Mouse (Mus musculus) adrenal gland, adult 8-10 months (tissue): Measurements from ENCODE around the gene Cdk18. TPM values are rescaled to one million over a fixed set of nuclear protein-coding genes. Genes with fewer than 3 reads are reported as not detected.

ENCODE experiments used
- DNase-seq: peaks from one replicate; pipeline ENCODE4 v3.0.0; 2022
- total RNA-seq, 4 experiments: library from RNA; stranded (reverse); gene quantifications; 2 replicates each; pipeline ENCODE4 v1.2.4; 2022

Cdk18 gene
- total RNA-seq, 4 experiments from 2014 or later = 18.0 to 43.3 (median 25.4) TPM

GRCm38 (mm10) chr1:132111411-132111810 is 28.1 kb downstream of the Cdk18 start:
- no peak for DNase-seq

GRCm38 (mm10) chr1:132109368-132109767 is 30.1 kb downstream of the Cdk18 start:
- no peak for DNase-seq

GRCm38 (mm10) chr1:132104353-132104752 is 35.1 kb downstream of the Cdk18 start:
- DNase-seq = no peak

GRCm38 (mm10) chr1:132101953-132102697 is 37.4 kb downstream of the Cdk18 start:
- no peak for DNase-seq

GRCm38 (mm10) chr1:132099775-132100174 is 39.7 kb downstream of the Cdk18 start:
- DNase-seq = no peak

- DNase-seq = no peak
Observed at GRCm38 (mm10) chr1:132099016-132099415, 40.5 kb downstream of the Cdk18 start.

GRCm38 (mm10) chr1:132098076-132098475 is 41.4 kb downstream of the Cdk18 start:
- DNase-seq = no peak

GRCm38 (mm10) chr1:132095356-132096004 is 44.0 kb downstream of the Cdk18 start:
- no peak for DNase-seq

- no peak for DNase-seq
Observed at GRCm38 (mm10) chr1:132093269-132093668, 46.2 kb downstream of the Cdk18 start.

GRCm38 (mm10) chr1:132090266-132090665 is 49.2 kb downstream of the Cdk18 start:
- no peak for DNase-seq

GRCm38 (mm10) chr1:132089767-132090166 is 49.7 kb downstream of the Cdk18 start:
- no peak for DNase-seq

- DNase-seq = no peak
Observed at GRCm38 (mm10) chr1:132088181-132088671, 51.3 kb downstream of the Cdk18 start.

- DNase-seq = no peak
Observed at GRCm38 (mm10) chr1:132085181-132086049, 54.1 kb downstream of the Cdk18 start.

- DNase-seq = no peak
Observed at GRCm38 (mm10) chr1:132078413-132078812, 61.1 kb downstream of the Cdk18 start.

- DNase-seq = no peak
Observed at GRCm38 (mm10) chr1:132075576-132075975, 63.9 kb downstream of the Cdk18 start.

GRCm38 (mm10) chr1:132070659-132071058 is 68.8 kb downstream of the Cdk18 start:
- no peak for DNase-seq

- no peak for DNase-seq
Observed at GRCm38 (mm10) chr1:132069436-132069835, 70.0 kb downstream of the Cdk18 start.

GRCm38 (mm10) chr1:132067261-132068255 is 71.9 kb downstream of the Cdk18 start, which contains the start of gene Mfsd4a:
Gene Mfsd4a (minus strand): TSS chr1:132068062.
- DNase-seq = peak; percentile 26

- DNase-seq = no peak
Observed at GRCm38 (mm10) chr1:132065475-132066172, 73.9 kb downstream of the Cdk18 start.

GRCm38 (mm10) chr1:132065001-132065400 is 74.5 kb downstream of the Cdk18 start:
- peak; percentile 21 for DNase-seq

GRCm38 (mm10) chr1:132063096-132063495 is 76.4 kb downstream of the Cdk18 start:
- peak; percentile 53 for DNase-seq
